Mouse (Mus musculus): Measurements from ENCODE around the gene 2310034G01Rik.

2310034G01Rik gene

DNA sequence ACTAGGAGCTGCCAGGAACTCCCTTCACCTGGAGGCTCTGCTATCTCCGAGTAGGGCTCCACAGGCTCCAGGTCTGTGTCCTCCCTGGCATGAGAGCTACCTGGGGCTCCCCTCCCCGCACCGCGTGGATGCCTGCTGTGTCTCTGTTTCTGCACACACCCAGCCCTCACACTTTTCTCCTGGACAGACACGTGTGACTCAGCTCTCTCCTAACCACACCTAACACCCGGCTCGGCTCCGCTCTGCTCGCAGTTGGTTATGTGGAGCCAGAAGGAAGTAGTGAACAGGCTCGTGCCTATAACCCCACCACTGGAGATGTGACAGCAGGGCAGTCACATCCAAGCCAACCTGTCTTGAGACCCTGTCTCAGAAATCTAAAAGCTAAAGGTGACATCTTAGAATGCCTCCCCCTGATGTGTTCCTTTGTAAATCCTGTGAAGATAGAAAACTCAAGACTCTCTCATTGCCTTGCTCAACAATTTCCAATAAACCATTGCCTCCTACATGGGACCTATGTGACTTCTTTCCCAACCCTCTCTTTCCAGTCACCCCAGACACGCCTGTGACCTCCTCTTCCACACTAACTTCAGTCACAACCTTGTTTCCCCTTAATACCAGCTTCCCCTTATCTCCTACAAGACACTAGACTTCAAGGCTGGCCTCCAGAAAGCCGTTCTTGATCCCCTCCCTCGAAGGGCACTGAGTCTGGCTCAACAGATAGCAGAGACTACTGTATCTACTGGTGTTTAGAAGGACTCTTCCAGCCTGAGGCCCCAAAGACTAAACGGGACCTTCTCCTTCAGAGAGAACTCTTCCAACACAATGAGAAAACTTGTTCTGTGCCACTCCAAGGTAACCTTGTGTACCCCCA, 35.0 kb downstream of the 2310034G01Rik start:
- DNase-seq (ENCODE audit: low spot score): no peak

GRCm38 (mm10) chr19:46314151-46314601, 35.9 kb downstream of the 2310034G01Rik start:
- DNase-seq (ENCODE audit: low spot score): no peak

- no peak for DNase-seq (ENCODE audit: low spot score)
Measured at GRCm38 (mm10) chr19:46313591-46313990, 36.5 kb downstream of the 2310034G01Rik start.

GRCm38 (mm10) chr19:46313116-46313515, 37.0 kb downstream of the 2310034G01Rik start:
- no peak for DNase-seq (ENCODE audit: low spot score)

DNA sequence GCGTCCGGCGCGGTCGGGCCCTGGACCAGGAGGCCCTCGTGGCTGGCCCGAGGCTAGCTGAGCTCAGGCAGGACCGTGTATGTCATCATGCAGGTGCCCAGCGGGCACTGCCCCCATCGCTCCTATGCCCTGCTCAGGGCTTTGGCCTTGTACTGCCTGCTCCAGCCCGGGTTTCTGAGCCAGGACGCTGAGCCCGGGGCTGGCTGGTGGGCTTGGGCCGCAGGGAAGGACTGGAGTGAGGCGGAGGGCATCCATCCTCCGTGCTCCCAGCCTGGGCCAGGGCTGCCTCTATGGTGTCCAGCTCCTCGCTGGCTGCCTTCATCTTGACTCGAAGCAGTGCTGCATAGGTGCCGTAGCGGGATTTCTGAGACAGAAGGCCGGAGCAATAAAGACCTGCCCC, 37.5 kb downstream of the 2310034G01Rik start:
- DNase-seq (ENCODE audit: low spot score): no peak

GRCm38 (mm10) chr19:46311341-46311740, 38.8 kb downstream of the 2310034G01Rik start:
- DNase-seq (ENCODE audit: low spot score): no peak

DNA sequence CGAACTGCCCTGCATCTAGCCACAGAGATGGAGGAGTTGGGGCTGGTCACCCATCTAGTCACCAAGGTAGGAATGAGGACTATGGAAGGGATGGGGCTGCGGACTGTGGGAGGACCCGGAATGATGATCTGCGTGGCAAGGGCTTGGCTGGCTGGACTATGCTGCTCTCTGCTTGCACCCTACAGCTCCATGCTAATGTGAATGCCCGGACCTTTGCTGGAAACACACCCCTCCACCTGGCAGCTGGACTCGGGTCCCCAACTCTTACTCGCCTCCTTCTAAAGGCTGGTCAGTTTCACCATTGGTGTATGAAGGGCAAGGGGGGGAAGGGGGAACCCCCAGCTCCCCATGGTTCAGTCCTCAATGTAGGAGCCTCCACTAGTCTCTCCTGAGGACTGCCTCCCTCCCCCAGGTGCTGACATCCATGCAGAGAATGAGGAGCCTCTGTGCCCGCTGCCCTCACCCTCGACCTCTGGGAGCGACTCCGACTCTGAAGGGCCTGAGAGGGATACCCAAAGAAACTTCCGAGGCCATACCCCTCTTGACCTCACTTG, 39.7 kb downstream of the 2310034G01Rik start:
- no peak for DNase-seq (ENCODE audit: low spot score)

GRCm38 (mm10) chr19:46309651-46310305, 40.3 kb downstream of the 2310034G01Rik start:
- no peak for DNase-seq (ENCODE audit: low spot score)

GRCm38 (mm10) chr19:46308706-46309435, 41.2 kb downstream of the 2310034G01Rik start:
- DNase-seq (ENCODE audit: low spot score): peak; percentile 85

DNA sequence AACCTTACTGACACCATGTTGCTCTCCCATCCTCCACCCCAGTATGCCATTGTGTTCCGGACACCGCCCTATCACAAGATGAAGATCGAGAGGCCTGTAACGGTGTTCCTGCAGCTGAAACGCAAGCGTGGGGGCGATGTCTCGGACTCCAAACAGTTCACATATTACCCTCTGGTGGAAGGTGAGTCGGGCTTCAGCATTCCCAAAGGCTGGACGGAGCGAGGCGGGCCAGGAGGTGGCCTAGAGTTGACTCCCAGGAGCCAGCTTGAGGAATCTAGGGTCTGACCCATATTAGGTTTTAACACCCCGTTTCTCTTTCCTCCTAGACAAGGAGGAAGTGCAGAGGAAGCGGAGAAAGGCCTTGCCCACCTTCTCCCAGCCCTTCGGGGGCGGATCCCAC, 41.8 kb downstream of the 2310034G01Rik start:
- DNase-seq (ENCODE audit: low spot score): no peak

DNA sequence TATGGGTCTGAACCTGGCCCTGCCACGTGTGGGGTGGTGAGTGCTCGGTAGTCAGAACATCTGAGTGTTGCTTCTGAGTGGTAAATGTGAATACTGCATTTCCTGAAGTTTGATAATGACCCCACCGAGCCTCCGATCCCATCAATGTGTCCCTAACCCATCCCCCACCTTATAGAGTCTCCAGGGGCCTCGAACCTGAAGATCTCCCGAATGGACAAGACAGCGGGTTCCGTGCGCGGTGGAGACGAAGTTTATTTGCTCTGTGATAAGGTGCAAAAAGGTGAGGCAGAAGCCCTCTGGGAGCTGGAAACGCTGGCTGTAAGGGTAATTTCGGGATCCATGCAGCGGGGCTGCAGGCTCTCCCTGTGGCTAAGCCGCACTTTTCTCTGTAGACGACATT, 42.3 kb downstream of the 2310034G01Rik start:
- no peak for DNase-seq (ENCODE audit: low spot score)

GRCm38 (mm10) chr19:46306751-46307289, 43.3 kb downstream of the 2310034G01Rik start:
- DNase-seq (ENCODE audit: low spot score): no peak

DNA sequence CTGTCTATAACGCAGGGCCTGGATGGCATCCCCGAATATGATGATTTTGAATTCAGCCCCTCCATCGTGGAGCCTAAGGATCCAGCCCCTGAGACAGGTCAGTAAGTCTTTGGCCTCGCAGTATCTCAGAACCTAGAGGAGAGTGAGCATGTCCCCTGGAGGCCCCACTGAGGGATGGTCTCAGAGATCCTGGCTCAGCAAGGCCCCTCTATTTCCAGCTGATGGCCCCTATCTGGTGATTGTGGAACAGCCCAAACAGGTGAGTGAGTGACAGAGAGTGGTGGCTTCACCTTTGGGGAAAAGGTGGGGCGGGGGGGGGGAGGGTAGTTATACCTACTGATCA, 43.9 kb downstream of the 2310034G01Rik start:
- no peak for DNase-seq (ENCODE audit: low spot score)

- peak; percentile 77 for DNase-seq (ENCODE audit: low spot score)
Measured at GRCm38 (mm10) chr19:46305432-46306267, 44.5 kb downstream of the 2310034G01Rik start.

- DNase-seq (ENCODE audit: low spot score): peak; percentile 38
Measured at GRCm38 (mm10) chr19:46304908-46305333, 45.2 kb downstream of the 2310034G01Rik start.

DNA sequence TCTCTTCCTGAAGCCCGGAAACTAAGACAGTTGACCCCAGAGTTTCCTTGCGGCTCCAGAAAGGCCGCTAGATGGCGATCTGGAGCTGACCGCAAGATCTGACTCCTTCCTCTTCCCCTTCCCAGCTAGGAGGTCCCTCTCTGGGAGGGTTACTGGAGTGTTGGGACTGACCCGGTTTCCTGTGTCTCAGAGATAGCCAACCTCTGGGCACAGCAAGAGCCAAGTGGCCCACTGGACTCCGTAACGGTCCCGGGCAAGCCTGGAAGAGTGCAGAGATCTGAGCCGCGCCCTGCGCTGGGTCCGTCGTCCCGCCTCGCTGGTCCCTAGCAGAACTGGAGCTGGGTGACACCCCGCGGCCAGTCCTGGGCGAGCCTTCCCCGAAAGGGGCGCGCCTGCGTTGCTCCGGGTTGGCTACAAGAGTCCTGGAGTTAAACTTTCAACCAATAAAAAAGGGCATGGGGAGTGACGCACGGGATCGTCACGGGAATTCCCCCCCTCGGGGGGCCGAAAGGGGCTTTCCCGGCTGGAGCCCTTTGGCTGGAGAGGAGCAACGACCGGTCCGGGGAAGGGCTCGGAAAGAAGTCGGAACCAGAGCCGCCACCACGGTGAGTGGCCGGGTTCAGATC, 45.8 kb downstream of the 2310034G01Rik start, which contains the start of gene Nfkb2:
TSS of gene Nfkb2 (plus strand) at position 105 of the 626 bp plus-strand sequence.
- DNase-seq (ENCODE audit: low spot score): peak; percentile 79

DNA sequence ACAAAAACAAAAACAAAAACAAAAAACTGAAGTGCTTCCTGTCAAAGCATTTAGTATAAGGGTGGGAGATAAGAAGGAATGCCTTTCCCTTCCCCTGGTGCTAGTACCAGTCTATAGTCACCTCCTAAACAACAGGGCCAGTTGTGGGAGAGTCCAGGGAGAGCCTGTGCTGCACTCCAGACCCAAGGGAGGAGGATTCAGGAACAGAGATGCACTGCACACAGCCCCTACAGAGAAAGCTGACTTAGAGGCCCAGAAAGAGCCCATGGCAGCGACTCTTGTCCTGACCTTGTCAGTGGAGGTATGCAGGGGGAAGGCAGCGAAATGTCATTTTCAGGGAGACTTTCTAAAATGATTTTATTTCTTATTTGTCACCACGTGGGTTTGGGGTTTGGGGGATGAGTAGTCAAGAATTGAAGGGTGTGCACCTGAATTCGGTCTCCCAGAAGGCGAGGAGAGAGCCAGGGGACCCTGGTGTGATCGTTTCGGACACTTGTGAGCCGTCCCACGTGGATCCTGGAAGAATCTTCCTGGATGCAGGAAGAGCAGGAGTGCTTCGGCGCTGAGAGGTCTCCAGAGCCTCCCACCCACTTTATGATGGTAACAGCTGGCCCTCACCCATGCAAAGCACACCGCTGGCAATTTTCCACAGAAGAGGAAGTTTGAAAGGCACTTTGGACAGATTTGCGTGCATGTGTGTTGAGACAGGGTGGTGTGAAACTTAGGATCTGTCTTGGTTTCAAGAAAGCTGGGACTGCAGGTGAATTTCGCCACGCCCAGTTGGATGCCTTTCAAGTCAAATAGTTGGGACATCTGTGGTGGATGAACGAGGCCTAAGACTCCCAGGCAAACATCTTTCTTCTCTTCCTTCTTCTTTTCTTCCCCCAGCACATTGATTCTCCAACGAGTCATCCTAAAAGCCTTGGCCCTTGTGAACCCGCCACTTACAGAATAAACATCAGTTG, 46.6 kb downstream of the 2310034G01Rik start:
- DNase-seq (ENCODE audit: low spot score): no peak

DNA sequence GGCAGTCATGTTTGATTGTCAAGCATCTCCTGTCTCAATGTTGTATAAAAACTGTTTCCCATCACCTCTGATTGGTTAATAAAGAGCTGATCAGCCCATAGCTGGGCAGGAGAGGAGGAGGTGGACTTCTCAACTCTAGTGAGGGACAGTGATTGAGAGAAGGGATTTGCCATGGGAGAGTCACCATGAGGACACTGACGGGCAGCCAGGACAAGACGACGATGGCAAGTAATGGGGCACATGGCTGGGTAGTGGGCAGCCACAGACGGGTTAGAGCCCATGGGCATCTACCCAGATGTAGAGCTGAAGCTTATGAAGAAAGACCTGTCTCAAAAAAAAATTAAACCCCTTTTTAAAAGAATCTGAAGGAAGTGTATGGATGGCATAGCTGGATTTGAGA, 47.6 kb downstream of the 2310034G01Rik start:
- no peak for DNase-seq (ENCODE audit: low spot score)

Data from MN1 (cell line).